Mouse (Mus musculus) frontal cortex, postnatal 25 days (tissue): ENCODE results near the gene Tomm40l.

Experiments used
- DNase-seq, 2 experiments: peaks; one replicate each; pipeline ENCODE4 v3.0.0; 2022; ENCODE audit warnings: low spot score in 2 of 2

Tomm40l gene

GRCm38 (mm10) chr1:171222238-171223155 lies at the start of gene Tomm40l:
Gene Tomm40l, minus strand, starts transcription at chr1:171222514.
- peak; percentile 77 to 90 for DNase-seq

- no peak for DNase-seq
Measured at GRCm38 (mm10) chr1:171272086-171272485, 49.8 kb upstream of the Tomm40l start.

DNA sequence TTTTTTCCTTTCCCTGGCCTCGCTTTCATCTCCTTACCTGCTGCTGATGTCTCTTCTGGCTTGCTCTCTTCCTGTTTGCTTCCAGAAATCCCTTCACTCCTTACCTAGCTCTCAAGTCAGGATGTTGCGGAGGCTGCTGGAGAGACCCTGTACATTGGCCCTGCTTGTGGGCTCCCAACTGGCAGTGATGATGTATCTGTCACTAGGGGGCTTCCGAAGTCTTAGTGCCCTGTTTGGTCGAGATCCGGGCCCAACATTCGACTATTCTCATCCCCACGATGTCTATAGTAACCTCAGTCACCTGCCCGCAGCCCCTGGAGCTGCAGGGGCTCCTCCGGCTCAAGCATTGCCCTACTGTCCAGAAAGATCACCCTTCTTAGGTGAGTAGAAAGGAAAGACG lies 49.3 kb upstream of the Tomm40l start:
- no peak for DNase-seq

DNA sequence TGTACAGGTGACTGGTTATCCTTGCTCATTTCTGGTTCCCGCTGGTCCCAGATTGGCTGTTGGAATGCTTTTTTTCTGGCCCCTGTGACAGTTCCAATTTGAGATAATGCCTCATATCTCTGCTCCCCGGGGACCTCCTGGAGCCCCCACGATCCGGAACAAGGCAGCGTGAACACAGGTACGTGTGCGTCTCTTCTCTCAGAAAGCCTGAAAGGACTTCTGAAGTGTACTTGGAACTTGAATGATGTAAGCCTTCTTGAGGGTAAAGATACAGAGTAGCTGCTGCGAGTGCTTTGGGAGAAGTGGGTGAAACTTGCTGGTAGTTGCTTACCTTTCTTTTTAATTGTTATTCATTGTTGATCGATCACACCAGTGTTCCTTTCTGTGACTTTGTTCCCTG lies 48.9 kb upstream of the Tomm40l start:
- DNase-seq, result no peak

- no peak for DNase-seq
Measured at GRCm38 (mm10) chr1:171270573-171270900, 48.2 kb upstream of the Tomm40l start.

GRCm38 (mm10) chr1:171269848-171270572 lies 47.7 kb upstream of the Tomm40l start, which contains the start of gene B4galt3:
Gene B4galt3, plus strand, starts transcription at chr1:171270328.
- DNase-seq, result peak; percentile 93 to 95

DNA sequence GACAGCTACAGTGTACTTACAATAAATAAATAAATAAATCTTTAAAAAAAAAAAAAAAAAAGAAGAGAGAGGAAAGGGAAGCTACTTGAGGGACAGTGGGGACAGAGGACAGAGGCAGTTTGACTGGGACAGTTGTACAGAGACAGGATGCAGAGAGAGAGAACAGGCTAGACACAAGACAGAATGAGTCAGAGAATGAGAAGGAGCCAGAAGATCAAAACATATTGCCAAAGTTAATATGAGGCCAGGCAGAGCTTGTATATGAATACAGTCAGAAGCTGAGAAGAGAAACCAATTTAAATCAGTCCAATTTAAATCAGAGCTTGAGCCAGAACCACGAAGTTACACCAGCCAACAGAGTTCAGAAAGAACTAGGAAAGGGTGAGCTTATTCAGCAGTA lies 46.0 kb upstream of the Tomm40l start:
- no peak for DNase-seq

- DNase-seq, result no peak
Measured at GRCm38 (mm10) chr1:171265971-171266744, 43.8 kb upstream of the Tomm40l start.

DNA sequence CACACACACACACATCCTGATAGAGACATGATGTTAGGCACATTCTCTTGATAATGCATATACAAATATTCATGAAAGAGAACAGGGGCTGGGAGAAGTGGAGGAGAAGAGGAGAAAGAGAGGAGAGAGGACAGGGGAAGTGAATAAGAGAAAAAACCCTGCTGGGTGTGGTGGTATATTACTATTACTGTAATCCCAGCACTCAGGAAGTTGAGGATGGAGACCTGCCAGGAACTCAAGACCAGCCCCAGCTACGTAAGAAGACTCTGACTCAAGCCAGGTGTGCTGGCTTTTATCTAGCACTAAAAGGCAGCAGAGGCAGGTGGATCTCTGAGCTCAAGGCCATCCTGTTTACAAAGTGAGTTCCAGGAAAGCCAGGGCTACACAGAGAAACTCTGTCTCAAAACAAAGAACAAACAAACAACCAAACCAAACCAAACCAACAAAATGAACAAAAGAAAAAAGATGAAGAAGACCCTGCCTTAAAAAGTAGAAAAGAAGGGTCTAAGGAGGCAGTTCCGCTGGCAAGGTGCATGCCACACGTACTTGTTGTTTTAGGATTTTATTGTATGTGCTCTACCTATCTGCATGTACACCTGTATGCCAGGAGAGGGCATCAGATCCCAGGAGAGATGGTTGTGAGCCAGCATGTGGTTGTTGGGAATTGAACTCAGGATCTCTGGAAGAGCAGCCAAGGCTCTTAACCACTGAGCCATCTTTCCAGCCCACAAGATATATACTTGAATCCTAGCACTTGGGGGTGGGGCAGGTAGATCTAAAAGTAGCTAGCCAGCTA lies 41.5 kb upstream of the Tomm40l start:
- no peak for DNase-seq

GRCm38 (mm10) chr1:171263185-171263611 lies 40.9 kb upstream of the Tomm40l start:
- DNase-seq, result no peak

GRCm38 (mm10) chr1:171262594-171263130 lies 40.3 kb upstream of the Tomm40l start:
- DNase-seq, result peak; percentile 60 to 78

DNA sequence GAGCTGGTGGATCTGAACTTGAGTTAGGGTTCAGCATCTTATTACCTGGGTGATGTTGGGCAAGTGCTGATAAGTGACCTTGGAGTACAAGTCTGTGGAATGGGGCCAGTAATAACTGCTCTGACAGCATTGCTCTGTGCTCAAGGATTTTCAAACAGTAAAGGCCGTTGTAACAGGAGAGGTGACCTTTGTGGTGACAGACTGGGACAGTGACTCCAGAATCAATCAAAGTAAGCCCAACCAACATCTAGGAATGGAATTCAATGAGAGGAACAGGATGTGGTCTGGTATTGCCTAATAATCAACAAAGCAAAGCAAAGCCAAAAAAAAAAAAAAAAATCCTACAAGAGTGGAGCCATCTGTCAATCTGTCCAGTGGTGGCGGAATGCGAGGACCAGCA lies 38.0 kb upstream of the Tomm40l start:
- no peak for DNase-seq

DNA sequence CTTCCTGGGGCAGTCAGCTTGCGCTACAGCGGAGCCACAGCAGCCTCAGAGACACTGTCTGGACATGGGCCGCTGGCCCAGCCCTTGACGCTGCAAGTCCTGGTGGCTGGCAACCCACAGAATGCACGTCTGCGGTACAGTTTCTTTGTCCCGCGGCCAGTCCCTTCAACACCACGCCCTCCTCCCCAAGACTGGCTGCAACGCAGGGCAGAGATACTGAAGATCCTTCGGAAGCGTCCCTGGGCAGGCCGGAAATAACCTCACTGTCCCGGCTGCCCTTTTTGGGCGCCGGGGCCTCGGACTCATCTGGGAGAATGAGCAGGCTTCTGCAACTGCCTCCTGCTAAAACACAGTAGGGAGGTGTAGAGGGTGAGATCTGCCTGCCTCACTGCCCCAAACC lies 36.6 kb upstream of the Tomm40l start:
- DNase-seq, result no peak

DNA sequence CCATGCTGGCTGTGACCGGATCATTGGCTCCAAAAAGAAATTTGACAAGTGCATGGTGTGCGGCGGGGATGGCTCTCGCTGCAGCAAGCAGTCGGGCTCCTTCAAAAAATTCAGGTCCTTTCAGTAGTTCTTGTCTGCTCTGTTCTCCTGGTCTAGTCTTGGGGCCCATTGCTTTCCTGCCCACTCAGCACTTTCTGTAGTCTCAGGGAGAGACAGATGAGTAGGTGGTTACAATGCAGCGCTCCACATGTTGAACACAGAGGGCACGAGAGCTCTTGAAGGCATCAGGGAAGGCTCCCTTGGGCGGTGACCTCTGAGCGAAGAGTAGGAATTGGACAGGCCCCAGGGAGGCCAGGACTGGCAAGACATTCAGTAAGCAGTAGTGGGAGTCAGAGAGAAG lies 35.5 kb upstream of the Tomm40l start:
- no peak for DNase-seq

DNA sequence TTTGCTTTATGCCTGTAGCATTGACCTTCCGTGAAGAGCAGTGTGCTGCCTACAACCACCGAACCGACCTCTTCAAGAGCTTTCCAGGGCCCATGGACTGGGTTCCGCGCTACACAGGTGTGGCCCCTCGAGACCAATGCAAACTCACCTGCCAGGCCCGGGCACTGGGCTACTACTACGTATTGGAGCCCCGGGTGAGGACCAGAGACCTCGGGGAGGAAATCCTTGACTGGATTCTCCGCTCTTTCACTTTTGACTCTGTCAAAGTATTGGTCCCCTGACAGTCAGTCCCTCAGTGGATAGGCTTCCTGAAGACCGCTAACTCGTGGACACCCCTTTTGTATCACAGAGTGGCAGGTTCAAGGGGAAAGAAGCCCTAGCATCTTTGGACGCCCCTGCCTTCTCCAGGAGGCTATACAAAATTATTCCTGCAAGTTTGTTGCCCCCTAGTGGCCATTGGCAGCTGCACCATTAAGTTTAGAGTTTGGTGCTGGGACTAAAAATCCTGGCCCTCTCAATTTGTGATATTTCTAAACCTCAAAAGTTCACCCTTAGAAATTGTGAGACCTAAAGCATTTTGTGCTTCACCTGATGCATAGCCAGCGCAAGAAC lies 34.7 kb upstream of the Tomm40l start:
- DNase-seq, result peak; percentile 48 to 55

GRCm38 (mm10) chr1:171256095-171256818 lies 33.9 kb upstream of the Tomm40l start:
- no peak for DNase-seq

- DNase-seq, result no peak
Measured at GRCm38 (mm10) chr1:171252415-171252814, 30.1 kb upstream of the Tomm40l start.

DNA sequence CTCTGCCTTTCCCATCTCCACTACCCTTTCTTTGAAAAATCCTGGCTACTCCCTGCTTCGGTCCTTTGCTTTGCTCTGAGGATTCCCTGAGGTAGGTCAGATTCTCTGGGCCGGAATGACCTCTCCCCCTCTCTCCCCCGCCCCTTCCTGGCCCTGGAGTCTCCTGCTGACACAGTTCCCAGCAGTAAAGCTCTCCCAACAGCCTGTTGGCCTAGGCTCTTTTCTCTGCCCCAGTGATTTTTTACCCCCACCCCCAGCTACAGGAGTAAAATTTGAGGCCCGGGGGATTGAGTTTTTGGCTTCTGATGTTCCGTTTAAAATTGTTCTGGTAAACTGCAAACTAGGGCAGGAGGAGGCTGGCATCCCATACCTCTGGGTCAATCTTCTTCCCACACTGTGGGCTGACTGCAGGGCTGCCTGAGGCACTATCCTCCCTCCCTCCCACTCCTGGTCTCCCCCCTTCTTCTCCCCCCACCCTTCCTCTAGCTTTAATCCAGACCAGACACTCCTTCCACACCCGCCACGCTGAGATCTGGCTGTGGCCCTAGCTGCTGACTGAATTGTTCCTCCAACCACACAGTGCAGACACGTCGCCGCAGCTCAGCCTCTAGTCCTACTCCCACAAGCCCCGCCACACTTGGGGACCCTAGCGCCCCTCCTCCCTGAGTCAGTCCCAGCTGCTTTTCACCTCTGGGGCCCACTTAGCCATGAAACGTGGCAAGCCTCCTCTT lies 29.4 kb upstream of the Tomm40l start:
- no peak for DNase-seq
